ENCODE assay signal across 8 mouse cellular contexts in the genomic region with DNA sequence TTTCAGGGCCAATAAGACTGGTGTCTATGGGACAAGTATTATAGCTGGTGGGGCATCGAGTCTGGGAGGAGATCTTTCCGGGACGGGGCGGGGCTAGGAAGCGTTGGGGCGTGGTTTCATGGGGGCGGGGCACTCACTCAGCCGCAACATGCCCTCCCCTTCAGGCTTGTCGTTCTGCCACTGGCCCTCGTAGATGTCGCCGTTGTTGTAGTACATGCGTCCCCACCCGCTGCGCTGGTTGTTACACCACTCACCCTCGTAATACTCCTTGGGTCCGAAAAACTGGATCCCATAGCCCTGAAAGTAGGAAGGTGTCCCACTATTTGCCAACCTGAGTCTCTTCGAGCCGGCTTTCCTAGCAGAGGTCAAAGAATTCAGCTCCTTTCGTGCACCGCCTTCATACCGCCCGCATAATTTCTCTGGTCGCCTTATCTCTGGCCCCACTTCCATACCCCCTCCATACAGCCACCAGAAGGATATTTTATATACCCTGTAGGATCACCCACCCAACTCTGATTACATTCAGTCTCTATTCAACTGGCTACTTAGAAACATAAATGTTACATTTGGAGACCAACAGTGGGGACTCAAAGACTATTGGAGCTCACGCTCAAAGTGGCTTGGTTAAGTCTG. TPM values are rescaled to one million over a fixed set of nuclear protein-coding genes. Genes with fewer than 3 reads are reported as not detected.
DNase-seq lines count a peak whose midpoint lies in the region; ATAC-seq and TF ChIP-seq lines count a peak whose summit lies in the region.

No protein-coding gene starts in this region.

- TF ChIP-seq CTCF in layer of hippocampus, adult 2 months (conservative IDR thresholded peaks at IDR 0.05): no peak
- no peak for TF ChIP-seq CTCF in intestine, postnatal 0 days (IDR thresholded peaks at IDR 0.05; ENCODE audit: low read depth)
- no peak for TF ChIP-seq CTCF in lung, adult 2 months (IDR thresholded peaks at IDR 0.05; ENCODE audit: insufficient read depth, low read length)

- WGBS in intestine, postnatal 0 days: 3% methylated on average over 25 of the region's 25 CpGs
- WGBS in lung, adult 2 months: 4% methylated on average over 25 of the region's 25 CpGs
- WGBS in neural tube, embryonic 13.5 days: 5% methylated on average over 25 of the region's 25 CpGs

- H3K4me1 ChIP-seq in intestine, postnatal 0 days (replicated peaks; ENCODE audit: control insufficient read depth, insufficient read depth, low read length): peaks cover 6% of the 10 kb centered on the region; the same call in 1 of the 2 replicates
- peaks cover 2% of the 10 kb centered on the region; the same call in 1 of the 2 replicates for H3K4me1 ChIP-seq in lung, adult 2 months (ENCODE audit: control insufficient read depth, insufficient read depth, low read length)
- 0 out of 2 replicates have a peak, but pooled peaks cover 9% of the 10 kb centered on the region for H3K4me1 ChIP-seq in neural tube, embryonic 13.5 days (replicated peaks)

- no peaks in the 10 kb centered on the region for H3K36me3 ChIP-seq in intestine, postnatal 0 days (ENCODE audit: control insufficient read depth, insufficient read depth)
- no peaks in the 10 kb centered on the region for H3K36me3 ChIP-seq in neural tube, embryonic 13.5 days

- H3K9me3 ChIP-seq in intestine, postnatal 0 days (ENCODE audit: control insufficient read depth): no peaks in the 10 kb centered on the region
- no peaks in the 10 kb centered on the region for H3K9me3 ChIP-seq in neural tube, embryonic 13.5 days

- peak overlapping the region; percentile 71 for H3K4me2 ChIP-seq in intestine, postnatal 0 days (replicated peaks; ENCODE audit: low read depth)
- peak overlapping the region; percentile 53 for H3K4me2 ChIP-seq in neural tube, embryonic 13.5 days

- DNase-seq in layer of hippocampus, adult 2 months (ENCODE audit: low spot score in 2 of 2): no peak
- DNase-seq in layer of hippocampus, adult 18-20 months (ENCODE audit: low spot score in 2 of 2): no peak
- DNase-seq in embryo, embryonic 11 days: peak; percentile 68
- peak; percentile 86 to 88 for DNase-seq in heart, adult 18-20 months
- peak; percentile 87 for DNase-seq in lung, adult 2 months
- DNase-seq in thymus, postnatal 4 days: peak; percentile 95

- H3K4me3 ChIP-seq in layer of hippocampus, adult 2 months: peak overlapping the region; percentile 45
- peak overlapping the region; percentile 33 for H3K4me3 ChIP-seq in intestine, postnatal 0 days (ENCODE audit: low read depth, low read length)
- H3K4me3 ChIP-seq in lung, adult 2 months (replicated peaks; ENCODE audit: extremely low read depth, low read depth, low read length): peak overlapping the region; percentile 50
- peak overlapping the region; percentile 19; the same call in 1 of the 2 replicates for H3K4me3 ChIP-seq in neural tube, embryonic 13.5 days

- peak; percentile 88; the same call in 1 of the 2 replicates for TF ChIP-seq POLR2A in lung, adult 2 months (IDR thresholded peaks at IDR 0.05; ENCODE audit: borderline replicate concordance, extremely low read depth, low read depth, low read length)

- no peak overlapping the region for H3K27ac ChIP-seq in layer of hippocampus, adult 2 months
- H3K27ac ChIP-seq in intestine, postnatal 0 days (ENCODE audit: low read depth, low read length): peak overlapping the region; percentile 62
- no peak overlapping the region for H3K27ac ChIP-seq in neural tube, embryonic 13.5 days (replicated peaks)

- no peaks in the 10 kb centered on the region for H3K27me3 ChIP-seq in intestine, postnatal 0 days (replicated peaks; ENCODE audit: control insufficient read depth, insufficient read depth, low read length)
- H3K27me3 ChIP-seq in neural tube, embryonic 13.5 days: no peaks in the 10 kb centered on the region

- ATAC-seq in intestine, postnatal 0 days: peak; percentile 42
- ATAC-seq in neural tube, embryonic 13.5 days (ENCODE audit: low read depth): peak; percentile 40; the same call in 1 of the 2 replicates

- 0 out of 2 replicates have a peak overlapping the region, but pooled peaks have one; percentile 11 for H3K9ac ChIP-seq in intestine, postnatal 0 days (ENCODE audit: low read depth, low read length)
- 0 out of 2 replicates have a peak overlapping the region, but pooled peaks have one; percentile 38 for H3K9ac ChIP-seq in neural tube, embryonic 13.5 days

RNA-seq across cellular contexts. Expression of gene Morn3, which starts 7.6 kb away (rescaled TPM):
- not detected for total RNA-seq in layer of hippocampus, adult 2 months (2021)
- under 1 TPM; 0.38 to 0.94 TPM for total RNA-seq in layer of hippocampus, adult 18-20 months (2021)
- total RNA-seq in heart, adult 18-20 months (2021): not detected
- 0.43 TPM in 1 of 2 replicates, not detected in the other for polyA plus RNA-seq in intestine, postnatal 0 days (2015; fragmentation: Nextera tagmentation; extraction: Ambion mirVana)
- 0.77 and 2.9 TPM in 2 replicates for polyA plus RNA-seq in lung, adult 2 months (2012; rRNA removed)
- 0.67 and 1.0 TPM in 2 replicates for polyA plus RNA-seq in neural tube, embryonic 13.5 days (2015; fragmentation: Nextera tagmentation; extraction: Ambion mirVana)

RNA-seq across cellular contexts. Expression of gene Orai1, which starts 24.4 kb away (rescaled TPM):
- total RNA-seq in layer of hippocampus, adult 2 months (2021): 10 to 100 TPM; 11.0 to 13.5 TPM
- total RNA-seq in layer of hippocampus, adult 18-20 months (2021): 10 to 100 TPM; 11.2 to 11.9 TPM
- 10 to 100 TPM; 12.2 to 12.5 TPM for total RNA-seq in heart, adult 18-20 months (2021)
- 36.8 and 42.5 TPM in 2 replicates for polyA plus RNA-seq in intestine, postnatal 0 days (2015; fragmentation: Nextera tagmentation; extraction: Ambion mirVana)
- 113 and 137 TPM in 2 replicates for polyA plus RNA-seq in lung, adult 2 months (2012; rRNA removed)
- polyA plus RNA-seq in neural tube, embryonic 13.5 days (2015; fragmentation: Nextera tagmentation; extraction: Ambion mirVana): 12.9 and 13.1 TPM in 2 replicates

RNA-seq across cellular contexts. Expression of gene Tmem120b, which starts 29.0 kb away (rescaled TPM):
- 10 to 100 TPM; 17.8 to 19.6 TPM for total RNA-seq in layer of hippocampus, adult 2 months (2021)
- 10 to 100 TPM; 16.4 to 17.6 TPM for total RNA-seq in layer of hippocampus, adult 18-20 months (2021)
- 10 to 100 TPM; 10.1 to 10.3 TPM for total RNA-seq in heart, adult 18-20 months (2021)
- polyA plus RNA-seq in intestine, postnatal 0 days (2015; fragmentation: Nextera tagmentation; extraction: Ambion mirVana): 3.2 and 4.2 TPM in 2 replicates
- 10.4 and 12.1 TPM in 2 replicates for polyA plus RNA-seq in lung, adult 2 months (2012; rRNA removed)
- 18.2 and 20.5 TPM in 2 replicates for polyA plus RNA-seq in neural tube, embryonic 13.5 days (2015; fragmentation: Nextera tagmentation; extraction: Ambion mirVana)

RNA-seq across cellular contexts. Expression of gene Kdm2b, which starts 49.6 kb away (rescaled TPM):
- total RNA-seq in layer of hippocampus, adult 2 months (2021): 10 to 100 TPM; 35.0 to 36.7 TPM
- 10 to 100 TPM; 33.5 to 39.4 TPM for total RNA-seq in layer of hippocampus, adult 18-20 months (2021)
- 10 to 100 TPM; 10.6 to 14.2 TPM for total RNA-seq in heart, adult 18-20 months (2021)
- polyA plus RNA-seq in intestine, postnatal 0 days (2015; fragmentation: Nextera tagmentation; extraction: Ambion mirVana): 7.6 and 8.6 TPM in 2 replicates
- polyA plus RNA-seq in lung, adult 2 months (2012; rRNA removed): 16.6 and 20.1 TPM in 2 replicates
- polyA plus RNA-seq in neural tube, embryonic 13.5 days (2015; fragmentation: Nextera tagmentation; extraction: Ambion mirVana): 91.7 and 95.0 TPM in 2 replicates

Comparison
In these comparisons a context has a peak if more than half of its experiments do, and no peak if none do; other contexts are left out.
1. DNase-seq: peak in embryo, embryonic 11 days (single experiment), heart, adult 18-20 months (2 of 2), lung, adult 2 months (single experiment) and thymus, postnatal 4 days (single experiment); none in layer of hippocampus, adult 2 months (0 of 2) and layer of hippocampus, adult 18-20 months (0 of 2).
2. Peak in every context shown above with its lines, with median percentiles within 50 percentile points of each other: H3K4me3 ChIP-seq.